Mouse (Mus musculus): ENCODE data around the gene Fam120a. TPM values are rescaled to one million over a fixed set of nuclear protein-coding genes. Genes with fewer than 3 reads are reported as not detected.

Gene Fam120a
- polyA plus RNA-seq, 1 experiment from 2014 or later: 9.8 TPM

- no peak overlapping the region for H3K27ac ChIP-seq (ENCODE audit: low read depth, low read length)
- H3K36me3 ChIP-seq (ENCODE audit: control insufficient read depth, insufficient read depth, low read length): peaks cover 8% of the 10 kb centered on the region; the same call in 1 of the 2 replicates
- H3K4me1 ChIP-seq (ENCODE audit: control insufficient read depth, insufficient read depth, low read depth, low read length): no peaks in the 10 kb centered on the region
- no peak overlapping the region for H3K4me2 ChIP-seq (ENCODE audit: low read length)
- H3K9me3 ChIP-seq (ENCODE audit: control insufficient read depth, low read length): no peaks in the 10 kb centered on the region
- ATAC-seq: no peak
- no peak overlapping the region for H3K9ac ChIP-seq (ENCODE audit: low read depth, low read length)
- H3K27me3 ChIP-seq (replicated peaks; ENCODE audit: control insufficient read depth, insufficient read depth, low read length): no peaks in the 10 kb centered on the region
- WGBS: 74% methylated on average over 3 of the region's 3 CpGs
- H3K4me3 ChIP-seq (ENCODE audit: low read length): no peak overlapping the region
These were observed 38.2 kb downstream of the Fam120a start for GRCm38 (mm10) chr13:48929535-48930110.

- no peaks in the 10 kb centered on the region for H3K27me3 ChIP-seq (replicated peaks; ENCODE audit: control insufficient read depth, insufficient read depth, low read length)
- no peaks in the 10 kb centered on the region for H3K9me3 ChIP-seq (ENCODE audit: control insufficient read depth, low read length)
- H3K4me2 ChIP-seq (ENCODE audit: low read length): no peak overlapping the region
- no peaks in the 10 kb centered on the region for H3K4me1 ChIP-seq (ENCODE audit: control insufficient read depth, insufficient read depth, low read depth, low read length)
- ATAC-seq: no peak
- WGBS: 97% methylated on average over 2 of the region's 2 CpGs
- H3K36me3 ChIP-seq (ENCODE audit: control insufficient read depth, insufficient read depth, low read length): peaks cover 3% of the 10 kb centered on the region; the same call in 1 of the 2 replicates
- H3K27ac ChIP-seq (ENCODE audit: low read depth, low read length): no peak overlapping the region
- no peak overlapping the region for H3K9ac ChIP-seq (ENCODE audit: low read depth, low read length)
- H3K4me3 ChIP-seq (ENCODE audit: low read length): no peak overlapping the region
These were observed 40.2 kb downstream of the Fam120a start for GRCm38 (mm10) chr13:48927609-48928008.

- ATAC-seq: no peak
- 89% methylated on average over 2 of the region's 2 CpGs for WGBS
These were observed 45.1 kb downstream of the Fam120a start for GRCm38 (mm10) chr13:48922712-48923111.

DNA sequence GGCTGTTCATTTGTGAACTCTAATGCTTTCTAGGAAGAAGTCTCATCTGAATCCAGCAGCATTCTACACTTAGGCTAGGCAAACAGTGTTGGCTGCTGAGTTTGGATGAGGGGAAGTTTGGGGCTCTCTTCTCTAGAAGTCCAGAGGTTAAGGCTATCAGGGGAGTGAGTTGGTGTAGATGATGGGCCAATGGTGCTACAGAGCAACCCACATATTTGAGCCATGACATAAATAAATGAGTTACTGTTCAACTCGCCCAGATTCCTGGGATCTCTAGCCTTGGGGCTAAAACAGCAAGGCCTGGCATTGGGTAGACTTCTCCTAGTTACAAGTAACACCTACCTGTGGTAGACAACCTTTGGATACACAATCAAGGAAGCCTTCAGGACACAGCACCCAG, 46.6 kb downstream of the Fam120a start:
- ATAC-seq: no peak
- H3K9ac ChIP-seq (ENCODE audit: low read depth, low read length): no peak overlapping the region
- H3K9me3 ChIP-seq (ENCODE audit: control insufficient read depth, low read length): no peaks in the 10 kb centered on the region
- 86% methylated on average over 1 of the region's 1 CpGs for WGBS
- H3K36me3 ChIP-seq (ENCODE audit: control insufficient read depth, insufficient read depth, low read length): peaks cover 13% of the 10 kb centered on the region
- no peaks in the 10 kb centered on the region for H3K4me1 ChIP-seq (ENCODE audit: control insufficient read depth, insufficient read depth, low read depth, low read length)
- H3K27ac ChIP-seq (ENCODE audit: low read depth, low read length): no peak overlapping the region
- no peak overlapping the region for H3K4me2 ChIP-seq (ENCODE audit: low read length)
- H3K27me3 ChIP-seq (replicated peaks; ENCODE audit: control insufficient read depth, insufficient read depth, low read length): no peaks in the 10 kb centered on the region
- no peak overlapping the region for H3K4me3 ChIP-seq (ENCODE audit: low read length)

More at GRCm38 (mm10) chr13:48922712-48923111, 45.1 kb downstream of the Fam120a start:
- H3K27me3 ChIP-seq (replicated peaks; ENCODE audit: control insufficient read depth, insufficient read depth, low read length): no peaks in the 10 kb centered on the region
- H3K9ac ChIP-seq (ENCODE audit: low read depth, low read length): no peak overlapping the region
- H3K36me3 ChIP-seq (ENCODE audit: control insufficient read depth, insufficient read depth, low read length): peaks cover 13% of the 10 kb centered on the region
- H3K27ac ChIP-seq (ENCODE audit: low read depth, low read length): no peak overlapping the region
- no peak overlapping the region for H3K4me3 ChIP-seq (ENCODE audit: low read length)
- no peak overlapping the region for H3K4me2 ChIP-seq (ENCODE audit: low read length)
- no peaks in the 10 kb centered on the region for H3K9me3 ChIP-seq (ENCODE audit: control insufficient read depth, low read length)
- H3K4me1 ChIP-seq (ENCODE audit: control insufficient read depth, insufficient read depth, low read depth, low read length): no peaks in the 10 kb centered on the region

DNA sequence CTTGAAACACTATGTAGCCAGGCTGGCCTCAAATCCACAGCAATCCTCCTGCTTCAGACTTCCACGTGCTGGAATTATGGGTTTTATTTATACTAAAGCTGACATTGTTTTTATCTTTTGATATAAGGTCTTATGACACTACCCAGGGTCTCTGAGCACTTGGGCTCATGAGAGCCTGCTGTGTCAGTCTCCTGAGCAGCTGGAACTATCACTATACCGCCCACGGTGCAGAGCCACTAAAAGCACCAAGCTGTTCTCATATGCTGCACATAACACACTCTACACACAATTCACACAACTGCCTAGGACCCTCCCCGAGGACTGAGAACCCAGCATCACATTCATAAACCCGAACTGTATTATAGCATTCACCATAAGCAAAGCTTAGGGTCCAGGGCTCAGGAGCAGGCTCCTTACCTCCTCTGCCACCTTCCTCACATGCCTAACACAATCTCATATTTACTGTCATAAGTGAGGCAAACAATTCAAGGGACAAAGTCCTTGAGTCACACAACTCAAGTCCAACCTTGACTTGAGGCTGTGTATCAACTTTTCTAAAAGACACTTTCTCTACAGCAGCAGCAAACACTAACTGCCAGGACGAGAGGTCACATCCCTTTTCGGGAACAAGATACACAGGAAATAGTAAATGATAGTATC, 47.9 kb downstream of the Fam120a start:
- H3K27ac ChIP-seq (ENCODE audit: low read depth, low read length): no peak overlapping the region
- 87% methylated on average over 7 of the region's 7 CpGs for WGBS

DNA sequence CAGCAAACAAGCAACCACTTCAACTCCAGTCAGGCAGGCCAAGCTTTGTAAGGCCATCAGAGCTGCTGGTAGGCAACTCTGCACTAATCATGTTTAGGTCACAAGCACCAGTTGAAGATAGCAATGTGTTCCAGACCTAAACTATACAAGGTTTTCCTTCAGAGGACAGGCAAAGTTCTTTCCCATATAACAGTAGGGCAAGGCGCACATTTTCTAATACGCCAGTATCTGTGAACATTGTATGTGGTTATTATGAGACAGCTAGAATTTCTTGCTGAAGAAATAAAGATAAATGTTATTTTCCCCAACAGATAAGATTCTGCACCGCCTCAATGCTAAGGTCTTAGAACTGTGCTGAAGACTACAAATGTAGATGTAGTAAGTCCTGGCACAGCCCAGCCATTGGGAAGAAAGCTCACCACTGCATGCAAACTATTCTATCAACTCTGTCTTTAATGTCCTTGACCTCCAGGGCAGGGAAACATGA, 50.7 kb downstream of the Fam120a start:
- peaks cover 13% of the 10 kb centered on the region for H3K36me3 ChIP-seq (ENCODE audit: control insufficient read depth, insufficient read depth, low read length)
- no peaks in the 10 kb centered on the region for H3K27me3 ChIP-seq (replicated peaks; ENCODE audit: control insufficient read depth, insufficient read depth, low read length)

More for the DNA sequence above, 47.9 kb downstream of the Fam120a start:
- no peak overlapping the region for H3K4me2 ChIP-seq (ENCODE audit: low read length)
- no peaks in the 10 kb centered on the region for H3K27me3 ChIP-seq (replicated peaks; ENCODE audit: control insufficient read depth, insufficient read depth, low read length)
- peaks cover 13% of the 10 kb centered on the region for H3K36me3 ChIP-seq (ENCODE audit: control insufficient read depth, insufficient read depth, low read length)
- H3K9me3 ChIP-seq (ENCODE audit: control insufficient read depth, low read length): no peaks in the 10 kb centered on the region
- H3K4me1 ChIP-seq (ENCODE audit: control insufficient read depth, insufficient read depth, low read depth, low read length): no peaks in the 10 kb centered on the region
- no peak for ATAC-seq
- H3K4me3 ChIP-seq (ENCODE audit: low read length): no peak overlapping the region
- H3K9ac ChIP-seq (ENCODE audit: low read depth, low read length): no peak overlapping the region

GRCm38 (mm10) chr13:48913680-48914079, 54.1 kb downstream of the Fam120a start:
- Histone ChIP-seq H3K4me1 (ENCODE audit: control insufficient read depth, insufficient read depth, low read depth, low read length) (no peaks in the 10 kb centered on the region), H3K9me3 (ENCODE audit: control insufficient read depth, low read length) (no peaks in the 10 kb centered on the region), H3K36me3 (ENCODE audit: control insufficient read depth, insufficient read depth, low read length) (peaks cover 8% of the 10 kb centered on the region), H3K9ac (ENCODE audit: low read depth, low read length) (no peak overlapping the region), H3K4me3 (ENCODE audit: low read length) (no peak overlapping the region), H3K4me2 (ENCODE audit: low read length) (no peak overlapping the region), H3K27me3 (replicated peaks; ENCODE audit: control insufficient read depth, insufficient read depth, low read length) (no peaks in the 10 kb centered on the region), H3K27ac (ENCODE audit: low read depth, low read length) (no peak overlapping the region)
- 64% methylated on average over 1 of the region's 1 CpGs for WGBS
- ATAC-seq: no peak

More for the DNA sequence above, 50.7 kb downstream of the Fam120a start:
- H3K9me3 ChIP-seq (ENCODE audit: control insufficient read depth, low read length): no peaks in the 10 kb centered on the region
- H3K4me1 ChIP-seq (ENCODE audit: control insufficient read depth, insufficient read depth, low read depth, low read length): no peaks in the 10 kb centered on the region
- H3K9ac ChIP-seq (ENCODE audit: low read depth, low read length): no peak overlapping the region
- H3K4me3 ChIP-seq (ENCODE audit: low read length): no peak overlapping the region
- H3K27ac ChIP-seq (ENCODE audit: low read depth, low read length): no peak overlapping the region
- 94% methylated on average over 3 of the region's 3 CpGs for WGBS
- no peak overlapping the region for H3K4me2 ChIP-seq (ENCODE audit: low read length)
- ATAC-seq: no peak

GRCm38 (mm10) chr13:48913141-48913540, 54.7 kb downstream of the Fam120a start:
- no peak overlapping the region for H3K27ac ChIP-seq (ENCODE audit: low read depth, low read length)
- 82% methylated on average over 3 of the region's 3 CpGs for WGBS
- no peak overlapping the region for H3K4me3 ChIP-seq (ENCODE audit: low read length)
- no peak overlapping the region for H3K9ac ChIP-seq (ENCODE audit: low read depth, low read length)
- H3K4me2 ChIP-seq (ENCODE audit: low read length): no peak overlapping the region
- H3K36me3 ChIP-seq (ENCODE audit: control insufficient read depth, insufficient read depth, low read length): peaks cover 11% of the 10 kb centered on the region
- no peak for ATAC-seq
- H3K4me1 ChIP-seq (ENCODE audit: control insufficient read depth, insufficient read depth, low read depth, low read length): no peaks in the 10 kb centered on the region
- no peaks in the 10 kb centered on the region for H3K9me3 ChIP-seq (ENCODE audit: control insufficient read depth, low read length)
- H3K27me3 ChIP-seq (replicated peaks; ENCODE audit: control insufficient read depth, insufficient read depth, low read length): no peaks in the 10 kb centered on the region

GRCm38 (mm10) chr13:48911426-48911825, 56.4 kb downstream of the Fam120a start:
- H3K36me3 ChIP-seq (ENCODE audit: control insufficient read depth, insufficient read depth, low read length): peaks cover 11% of the 10 kb centered on the region
- H3K4me1 ChIP-seq (ENCODE audit: control insufficient read depth, insufficient read depth, low read depth, low read length): no peaks in the 10 kb centered on the region
- no peak overlapping the region for H3K9ac ChIP-seq (ENCODE audit: low read depth, low read length)
- ATAC-seq: no peak
- H3K9me3 ChIP-seq (ENCODE audit: control insufficient read depth, low read length): no peaks in the 10 kb centered on the region
- no peak overlapping the region for H3K4me3 ChIP-seq (ENCODE audit: low read length)
- H3K4me2 ChIP-seq (ENCODE audit: low read length): no peak overlapping the region
- no peaks in the 10 kb centered on the region for H3K27me3 ChIP-seq (replicated peaks; ENCODE audit: control insufficient read depth, insufficient read depth, low read length)
- H3K27ac ChIP-seq (ENCODE audit: low read depth, low read length): no peak overlapping the region
- WGBS: 79% methylated on average over 7 of the region's 7 CpGs

Measured in hindbrain, embryonic 16.5 days (tissue).